Mouse (Mus musculus): Measurements from ENCODE around the gene Fat3. TPM values are rescaled to one million over a fixed set of nuclear protein-coding genes. Genes with fewer than 3 reads are reported as not detected.

The Fat3 gene
- total RNA-seq, 1 experiment, result 0.58 TPM

- no peaks in the 10 kb centered on the region for H3K36me3 ChIP-seq (ENCODE audit: control insufficient read depth, insufficient read depth, low read length, poor library complexity, severe bottlenecking)
- DNase-seq (ENCODE audit: low read depth, low spot score), result no peak
- no peaks in the 10 kb centered on the region for H3K9me3 ChIP-seq (ENCODE audit: control insufficient read depth, insufficient read depth, low read depth, low read length)
- H3K9ac ChIP-seq (ENCODE audit: insufficient read depth, low read depth, low read length, poor library complexity, severe bottlenecking), result no peak overlapping the region
- no peak overlapping the region for H3K27ac ChIP-seq (ENCODE audit: insufficient read depth, low read depth, low read length, poor library complexity, severe bottlenecking)
- no peak overlapping the region for H3K4me3 ChIP-seq (ENCODE audit: insufficient read depth in 1 of 2, low read depth in 1 of 2, low read length in 2 of 2, poor library complexity in 1 of 2, severe bottlenecking in 1 of 2)
- in situ Hi-C loops (cut with MboI; ENCODE audit: low sequenced_read_pairs in 2 of 2, unreplicated experiment in 2 of 2), result no loop called here
- TF ChIP-seq MAFK (IDR thresholded peaks at IDR 0.05; ENCODE audit: insufficient read depth, low read depth, low read length) (no peak), ZC3H11A (IDR thresholded peaks at IDR 0.05; ENCODE audit: borderline replicate concordance, low read depth, low read length) (no peak), HCFC1 (IDR thresholded peaks at IDR 0.05; ENCODE audit: borderline replicate concordance, insufficient read depth, low read length) (no peak), CHD2 (IDR thresholded peaks at IDR 0.05; ENCODE audit: low read depth, low read length) (no peak), ZNF384 (IDR thresholded peaks at IDR 0.05; ENCODE audit: low read depth, low read length) (no peak)
- H3K4me1 ChIP-seq (ENCODE audit: control insufficient read depth in 2 of 2, insufficient read depth in 2 of 2, low read length in 2 of 2, poor library complexity in 1 of 2), result no peaks in the 10 kb centered on the region
Measured at GRCm38 (mm10) chr9:16139300-16139699, 361.8 kb downstream of the Fat3 start.

DNA sequence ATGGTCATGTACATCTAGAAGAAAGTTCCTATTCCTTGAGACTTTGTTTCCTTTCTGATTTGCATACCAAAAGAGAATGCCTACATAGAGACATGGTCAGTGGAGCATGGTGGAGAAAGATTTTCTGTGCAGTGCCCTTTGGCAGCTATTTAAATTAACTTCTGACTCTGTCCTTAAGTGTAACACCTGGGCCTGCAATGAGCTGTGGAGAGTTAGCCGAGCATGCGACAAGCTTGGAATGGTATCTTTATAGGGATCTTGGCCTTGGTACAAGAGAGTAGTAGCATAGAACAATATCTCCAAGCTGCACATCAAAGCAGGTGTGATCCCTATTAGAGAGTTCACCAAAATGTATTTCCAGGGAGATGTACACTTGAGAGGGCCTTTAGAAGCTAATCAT is 368.0 kb downstream of the Fat3 start:
- no peak overlapping the region for H3K27ac ChIP-seq (ENCODE audit: insufficient read depth, low read depth, low read length, poor library complexity, severe bottlenecking)
- no peak for DNase-seq (ENCODE audit: low read depth, low spot score)
- H3K36me3 ChIP-seq (ENCODE audit: control insufficient read depth, insufficient read depth, low read length, poor library complexity, severe bottlenecking), result no peaks in the 10 kb centered on the region
- H3K4me3 ChIP-seq (ENCODE audit: insufficient read depth in 1 of 2, low read depth in 1 of 2, low read length in 2 of 2, poor library complexity in 1 of 2, severe bottlenecking in 1 of 2), result no peak overlapping the region
- no peaks in the 10 kb centered on the region for H3K9me3 ChIP-seq (ENCODE audit: control insufficient read depth, insufficient read depth, low read depth, low read length)
- no peak for TF ChIP-seq ZNF384 (IDR thresholded peaks at IDR 0.05; ENCODE audit: low read depth, low read length)
- TF ChIP-seq HCFC1 (IDR thresholded peaks at IDR 0.05; ENCODE audit: borderline replicate concordance, insufficient read depth, low read length), result no peak
- no peak for TF ChIP-seq ZC3H11A (IDR thresholded peaks at IDR 0.05; ENCODE audit: borderline replicate concordance, low read depth, low read length)
- TF ChIP-seq CHD2 (IDR thresholded peaks at IDR 0.05; ENCODE audit: low read depth, low read length), result no peak
- TF ChIP-seq MAFK (IDR thresholded peaks at IDR 0.05; ENCODE audit: insufficient read depth, low read depth, low read length), result no peak
- in situ Hi-C loops (cut with MboI; ENCODE audit: low sequenced_read_pairs in 2 of 2, unreplicated experiment in 2 of 2), result no loop called here
- H3K9ac ChIP-seq (ENCODE audit: insufficient read depth, low read depth, low read length, poor library complexity, severe bottlenecking), result no peak overlapping the region
- H3K4me1 ChIP-seq (ENCODE audit: control insufficient read depth in 2 of 2, insufficient read depth in 2 of 2, low read length in 2 of 2, poor library complexity in 1 of 2), result no peaks in the 10 kb centered on the region

GRCm38 (mm10) chr9:16132594-16132993 is 368.5 kb downstream of the Fat3 start:
- TF ChIP-seq HCFC1 (IDR thresholded peaks at IDR 0.05; ENCODE audit: borderline replicate concordance, insufficient read depth, low read length) (no peak), MAFK (IDR thresholded peaks at IDR 0.05; ENCODE audit: insufficient read depth, low read depth, low read length) (no peak), CHD2 (IDR thresholded peaks at IDR 0.05; ENCODE audit: low read depth, low read length) (no peak), ZNF384 (IDR thresholded peaks at IDR 0.05; ENCODE audit: low read depth, low read length) (no peak), ZC3H11A (IDR thresholded peaks at IDR 0.05; ENCODE audit: borderline replicate concordance, low read depth, low read length) (no peak)
- Histone ChIP-seq H3K36me3 (ENCODE audit: control insufficient read depth, insufficient read depth, low read length, poor library complexity, severe bottlenecking) (no peaks in the 10 kb centered on the region), H3K27ac (ENCODE audit: insufficient read depth, low read depth, low read length, poor library complexity, severe bottlenecking) (no peak overlapping the region), H3K4me3 (ENCODE audit: insufficient read depth in 1 of 2, low read depth in 1 of 2, low read length in 2 of 2, poor library complexity in 1 of 2, severe bottlenecking in 1 of 2) (no peak overlapping the region), H3K4me1 (ENCODE audit: control insufficient read depth in 2 of 2, insufficient read depth in 2 of 2, low read length in 2 of 2, poor library complexity in 1 of 2) (no peaks in the 10 kb centered on the region), H3K9me3 (ENCODE audit: control insufficient read depth, insufficient read depth, low read depth, low read length) (no peaks in the 10 kb centered on the region), H3K9ac (ENCODE audit: insufficient read depth, low read depth, low read length, poor library complexity, severe bottlenecking) (no peak overlapping the region)
- in situ Hi-C loops (cut with MboI; ENCODE audit: low sequenced_read_pairs in 2 of 2, unreplicated experiment in 2 of 2), result no loop called here
- no peak for DNase-seq (ENCODE audit: low read depth, low spot score)

DNA sequence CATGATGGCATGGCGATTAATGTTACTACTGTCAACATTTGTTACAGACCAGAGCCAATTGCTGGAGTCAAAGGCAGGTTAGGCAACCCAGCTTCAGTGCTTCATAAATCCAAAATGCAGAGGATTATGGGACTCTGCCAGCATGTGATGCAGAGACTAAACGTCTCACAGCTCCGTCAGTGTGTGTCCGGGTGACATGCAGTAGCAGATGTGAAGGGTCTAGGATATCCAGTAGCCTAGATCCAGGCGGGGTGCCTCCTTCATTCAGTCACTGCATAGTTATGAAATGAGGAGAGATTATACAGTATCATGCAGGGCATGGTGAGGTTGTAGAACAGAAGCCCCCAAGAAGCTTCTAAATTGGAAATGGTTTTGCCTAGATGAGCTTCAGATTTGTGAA is 379.3 kb downstream of the Fat3 start:
- no peak overlapping the region for H3K27ac ChIP-seq (ENCODE audit: insufficient read depth, low read depth, low read length, poor library complexity, severe bottlenecking)
- DNase-seq (ENCODE audit: low read depth, low spot score), result no peak
- H3K4me3 ChIP-seq (ENCODE audit: insufficient read depth in 1 of 2, low read depth in 1 of 2, low read length in 2 of 2, poor library complexity in 1 of 2, severe bottlenecking in 1 of 2), result no peak overlapping the region
- TF ChIP-seq MAFK (IDR thresholded peaks at IDR 0.05; ENCODE audit: insufficient read depth, low read depth, low read length) (no peak), CHD2 (IDR thresholded peaks at IDR 0.05; ENCODE audit: low read depth, low read length) (no peak), ZC3H11A (IDR thresholded peaks at IDR 0.05; ENCODE audit: borderline replicate concordance, low read depth, low read length) (no peak), ZNF384 (IDR thresholded peaks at IDR 0.05; ENCODE audit: low read depth, low read length) (no peak), HCFC1 (IDR thresholded peaks at IDR 0.05; ENCODE audit: borderline replicate concordance, insufficient read depth, low read length) (no peak)
- no peaks in the 10 kb centered on the region for H3K36me3 ChIP-seq (ENCODE audit: control insufficient read depth, insufficient read depth, low read length, poor library complexity, severe bottlenecking)
- no peak overlapping the region for H3K9ac ChIP-seq (ENCODE audit: insufficient read depth, low read depth, low read length, poor library complexity, severe bottlenecking)
- in situ Hi-C loops (cut with MboI; ENCODE audit: low sequenced_read_pairs in 2 of 2, unreplicated experiment in 2 of 2), result no loop called here
- no peaks in the 10 kb centered on the region for H3K9me3 ChIP-seq (ENCODE audit: control insufficient read depth, insufficient read depth, low read depth, low read length)
- no peaks in the 10 kb centered on the region for H3K4me1 ChIP-seq (ENCODE audit: control insufficient read depth in 2 of 2, insufficient read depth in 2 of 2, low read length in 2 of 2, poor library complexity in 1 of 2)

Data from ES-E14 (cell line).